Mouse (Mus musculus) E14TG2a.4 (cell line): ENCODE results near the gene Antxr1.

Experiments used
- H3K27me3 ChIP-seq: 2 replicates; pipeline ENCODE4 v1.6.1; 2014; ENCODE audit warnings: low read length, control low read depth; ENCODE audit not compliant: insufficient read depth
- H3K36me3 ChIP-seq: 2 replicates; pipeline ENCODE4 v1.6.1; 2014; ENCODE audit warnings: low read length, control low read depth; ENCODE audit not compliant: insufficient read depth
- H3K4me1 ChIP-seq: replicated peaks from 2 replicates; pipeline ENCODE4 v1.6.1; 2014; ENCODE audit warnings: low read depth, low read length, control low read depth
- H3K4me3 ChIP-seq: replicated peaks from 2 replicates; pipeline ENCODE4 v1.5.1; 2014; ENCODE audit warnings: mild to moderate bottlenecking, low read length
- H3K9me3 ChIP-seq: 2 replicates; pipeline ENCODE4 v1.6.1; 2014; ENCODE audit warnings: low read length, control low read depth
- CTCF ChIP-seq: conservative IDR thresholded peaks from 2 replicates; pipeline ENCODE4 v1.5.1; 2014; ENCODE audit warnings: low read length
- NANOG ChIP-seq: IDR thresholded peaks from 2 replicates; pipeline ENCODE4 v1.6.1; 2014; ENCODE audit warnings: borderline replicate concordance, low read length, mixed read lengths
- POU5F1 ChIP-seq: IDR thresholded peaks from 2 replicates; pipeline ENCODE4 v1.6.1; 2014; ENCODE audit warnings: low read length, borderline replicate concordance

Antxr1 gene

DNA sequence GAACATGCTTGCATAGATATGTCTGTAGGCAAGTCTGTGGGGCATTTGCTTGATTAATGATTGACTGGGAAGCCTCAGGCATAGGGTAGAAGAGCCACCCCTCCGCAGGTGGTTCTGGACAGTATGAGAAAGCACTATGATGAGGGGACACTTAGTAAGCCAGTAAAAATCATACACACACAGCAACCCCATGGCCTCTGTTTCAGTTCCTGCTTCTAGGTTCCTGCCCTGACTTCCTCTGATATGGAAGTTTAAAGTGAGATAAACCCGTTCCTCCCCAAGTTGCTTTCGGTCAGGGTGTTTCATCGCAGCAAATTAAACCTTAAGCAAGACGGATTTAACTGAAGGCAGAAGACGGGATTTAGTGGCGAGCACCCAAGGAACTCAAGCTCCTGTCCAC lies 205.0 kb downstream of the Antxr1 start:
- no peak for TF ChIP-seq CTCF
- no peak for TF ChIP-seq NANOG
- TF ChIP-seq POU5F1 = no peak
- no peaks in the 10 kb centered on the region for H3K4me1 ChIP-seq
- H3K36me3 ChIP-seq = no peaks in the 10 kb centered on the region
- H3K9me3 ChIP-seq = peaks cover 6% of the 10 kb centered on the region; the same call in 1 of the 2 replicates
- H3K4me3 ChIP-seq = no peak overlapping the region
- no peaks in the 10 kb centered on the region for H3K27me3 ChIP-seq

DNA sequence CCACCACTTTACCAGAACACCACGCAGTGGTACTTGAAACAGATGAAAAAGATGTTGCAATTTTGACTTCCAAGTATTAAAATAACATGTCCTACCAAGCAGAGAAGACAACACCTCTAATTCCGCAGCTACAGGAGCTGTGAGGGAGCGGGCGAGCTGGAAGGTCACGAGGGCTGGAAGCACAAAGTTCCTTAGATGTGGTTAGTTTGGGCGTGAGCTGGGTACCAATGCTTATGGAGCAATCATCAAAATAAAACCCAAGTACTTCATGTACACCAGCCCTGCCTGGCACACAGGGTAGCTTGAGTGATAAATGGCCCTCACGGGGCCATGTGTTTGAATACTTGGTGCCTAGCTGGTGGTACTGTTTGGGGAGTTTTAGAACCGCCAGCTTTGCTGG lies 205.8 kb downstream of the Antxr1 start:
- TF ChIP-seq POU5F1 = no peak
- TF ChIP-seq CTCF = no peak
- no peak for TF ChIP-seq NANOG
- Histone ChIP-seq H3K4me1 (no peaks in the 10 kb centered on the region), H3K4me3 (no peak overlapping the region), H3K36me3 (no peaks in the 10 kb centered on the region), H3K27me3 (no peaks in the 10 kb centered on the region), H3K9me3 (peaks cover 6% of the 10 kb centered on the region; the same call in 1 of the 2 replicates)

DNA sequence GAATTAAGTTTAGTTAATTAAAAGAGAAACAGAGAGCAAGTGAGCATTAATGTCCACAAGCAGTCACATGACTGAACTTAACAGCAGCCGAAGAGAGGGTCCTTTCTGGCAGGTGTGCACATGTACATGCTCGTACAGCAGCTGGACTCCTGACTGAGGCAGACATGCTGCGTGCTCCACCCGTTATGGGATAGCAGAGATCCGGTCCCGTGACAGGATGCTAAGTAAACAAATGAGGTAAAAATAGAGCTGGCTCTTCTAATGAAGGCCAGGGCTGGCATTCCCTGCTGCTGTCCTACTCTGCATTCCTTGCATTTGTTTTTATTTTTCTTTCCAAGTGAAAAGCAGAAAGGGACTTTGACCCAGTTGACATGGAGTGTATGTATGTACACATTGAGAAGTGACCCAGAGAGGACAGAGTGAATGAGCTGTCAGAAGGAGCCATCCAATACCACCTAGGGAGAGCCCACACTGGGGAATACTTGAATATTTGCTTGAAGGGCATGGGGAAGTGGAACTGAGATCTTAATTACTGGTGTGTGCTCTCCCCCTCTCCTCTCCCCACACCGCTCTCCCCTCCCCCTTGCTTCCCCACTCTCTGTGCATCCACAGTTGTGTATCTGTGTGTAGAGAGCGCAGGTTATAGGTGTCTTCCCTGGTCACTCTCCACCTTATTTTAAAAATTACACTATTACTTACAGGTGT lies 208.4 kb downstream of the Antxr1 start:
- Histone ChIP-seq H3K4me1 (peaks cover 5% of the 10 kb centered on the region; the same call in 1 of the 2 replicates), H3K9me3 (peaks cover 6% of the 10 kb centered on the region; the same call in 1 of the 2 replicates), H3K36me3 (no peaks in the 10 kb centered on the region), H3K4me3 (no peak overlapping the region), H3K27me3 (no peaks in the 10 kb centered on the region)
- no peak for TF ChIP-seq NANOG
- TF ChIP-seq POU5F1 = no peak

DNA sequence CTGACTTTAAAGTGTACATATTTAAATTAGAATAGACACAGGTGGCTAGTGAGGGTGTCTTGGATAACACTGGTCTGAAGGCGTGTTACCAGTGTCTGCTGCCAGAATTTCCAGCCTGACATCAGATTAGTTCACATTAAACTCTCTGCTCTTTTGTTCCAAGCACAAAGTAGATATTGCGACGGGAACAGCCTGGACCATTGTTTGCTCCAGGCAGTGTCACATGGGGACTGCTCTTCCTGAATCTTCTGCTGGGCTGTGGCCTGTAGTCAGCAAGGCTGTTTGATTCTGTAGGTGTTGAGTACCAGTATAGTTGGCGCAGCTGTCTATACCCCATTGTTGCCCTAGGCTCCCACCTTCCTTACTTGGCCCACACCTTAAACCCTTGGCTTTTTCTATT lies 211.6 kb downstream of the Antxr1 start:
- TF ChIP-seq NANOG = no peak
- no peak for TF ChIP-seq CTCF
- no peaks in the 10 kb centered on the region for H3K9me3 ChIP-seq
- H3K27me3 ChIP-seq = no peaks in the 10 kb centered on the region
- no peak overlapping the region for H3K4me3 ChIP-seq
- peaks cover 17% of the 10 kb centered on the region for H3K4me1 ChIP-seq
- no peaks in the 10 kb centered on the region for H3K36me3 ChIP-seq

DNA sequence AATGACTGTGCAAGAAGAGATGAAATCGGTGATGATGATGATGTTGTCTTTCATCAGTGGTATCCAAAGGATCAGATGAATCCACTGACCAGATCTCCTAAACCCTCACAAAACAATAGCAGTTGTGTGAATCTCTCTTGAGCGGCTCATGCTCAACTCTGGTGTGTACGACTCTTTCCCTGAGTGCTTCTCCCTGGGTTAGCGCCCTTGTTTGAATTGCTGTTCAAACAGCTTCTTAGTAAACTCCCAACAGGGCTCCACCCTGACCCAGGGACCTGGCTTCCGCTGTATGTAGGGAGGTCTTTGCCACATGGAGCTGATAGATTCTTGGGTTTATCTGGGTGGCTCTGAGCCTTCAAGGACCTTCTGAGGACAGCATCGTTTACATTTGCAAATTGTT lies 212.2 kb downstream of the Antxr1 start:
- H3K27me3 ChIP-seq = no peaks in the 10 kb centered on the region
- H3K4me3 ChIP-seq = no peak overlapping the region
- H3K36me3 ChIP-seq = no peaks in the 10 kb centered on the region
- H3K9me3 ChIP-seq = no peaks in the 10 kb centered on the region
- no peak for TF ChIP-seq CTCF
- TF ChIP-seq POU5F1 = no peak
- TF ChIP-seq NANOG = no peak
- H3K4me1 ChIP-seq = peaks cover 17% of the 10 kb centered on the region

DNA sequence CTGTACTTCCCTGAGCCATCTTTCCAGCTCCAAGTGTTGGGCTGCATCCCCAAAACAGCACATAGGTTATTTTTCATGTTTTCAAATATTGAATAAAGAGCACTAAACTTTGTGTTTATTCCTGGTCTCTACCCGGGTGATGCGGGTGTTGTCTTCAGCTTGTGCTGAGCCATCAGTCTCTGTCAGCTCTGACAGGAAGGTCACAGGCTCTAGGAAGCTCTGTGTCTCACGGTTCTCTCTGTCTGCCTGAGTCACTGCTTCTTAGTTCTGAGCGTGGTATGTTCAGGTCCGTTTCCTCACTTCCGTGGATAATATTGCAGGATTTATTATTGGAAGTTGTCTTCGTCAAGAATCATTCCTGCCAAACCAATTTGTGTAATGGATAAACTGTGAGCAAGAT lies 213.7 kb downstream of the Antxr1 start:
- peaks cover 17% of the 10 kb centered on the region for H3K4me1 ChIP-seq
- H3K27me3 ChIP-seq = no peaks in the 10 kb centered on the region
- TF ChIP-seq NANOG = no peak
- no peaks in the 10 kb centered on the region for H3K9me3 ChIP-seq
- H3K4me3 ChIP-seq = no peak overlapping the region
- H3K36me3 ChIP-seq = no peaks in the 10 kb centered on the region

DNA sequence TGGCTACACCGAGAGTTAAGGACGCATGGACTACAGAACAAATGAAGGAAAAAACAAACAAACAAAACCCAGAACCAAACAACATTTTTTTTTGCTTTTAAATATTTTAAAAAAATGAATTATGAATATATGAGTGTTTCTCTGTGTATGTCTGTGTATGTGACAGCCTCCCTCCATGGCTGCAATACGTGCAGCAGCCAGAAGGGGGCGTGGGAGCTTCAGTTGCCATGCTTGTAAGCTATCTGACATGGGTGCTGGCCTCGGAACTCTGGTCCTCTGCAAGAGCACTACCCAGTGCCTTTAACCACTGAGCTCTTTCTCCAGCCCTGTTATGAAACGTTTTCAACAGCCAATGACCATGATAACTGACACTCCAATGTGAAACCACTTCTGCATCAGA lies 215.0 kb downstream of the Antxr1 start:
- Histone ChIP-seq H3K27me3 (no peaks in the 10 kb centered on the region), H3K4me3 (no peak overlapping the region), H3K9me3 (no peaks in the 10 kb centered on the region), H3K36me3 (no peaks in the 10 kb centered on the region), H3K4me1 (peaks cover 17% of the 10 kb centered on the region)
- TF ChIP-seq POU5F1 (no peak), CTCF (peak; percentile 88), NANOG (no peak)

DNA sequence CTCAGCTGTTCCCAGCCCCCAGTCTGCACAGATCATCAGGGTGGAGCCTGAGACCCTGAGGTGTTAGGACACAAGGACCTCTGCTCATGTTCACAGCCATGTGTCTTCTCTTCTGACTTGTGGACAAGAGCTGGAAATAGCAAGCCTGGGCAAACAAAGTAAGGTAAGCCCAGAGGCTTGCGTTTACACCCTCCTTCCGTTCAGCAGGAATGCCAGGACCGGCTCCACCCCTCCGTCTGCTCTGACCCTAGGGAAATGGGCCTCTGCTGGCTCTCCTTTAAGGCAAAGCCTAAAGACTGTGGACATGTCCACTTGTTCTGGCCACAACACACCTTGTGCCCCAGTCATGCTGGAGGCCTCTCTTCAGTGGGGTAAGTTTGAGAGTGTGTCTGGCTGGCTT lies 215.6 kb downstream of the Antxr1 start:
- Histone ChIP-seq H3K27me3 (no peaks in the 10 kb centered on the region), H3K4me1 (peaks cover 17% of the 10 kb centered on the region), H3K9me3 (no peaks in the 10 kb centered on the region), H3K4me3 (no peak overlapping the region), H3K36me3 (no peaks in the 10 kb centered on the region)
- no peak for TF ChIP-seq CTCF
- TF ChIP-seq NANOG = no peak
- no peak for TF ChIP-seq POU5F1
